Mouse (Mus musculus): ENCODE data around the gene Lypd4. TPM values are rescaled to one million over a fixed set of nuclear protein-coding genes. Genes with fewer than 3 reads are reported as not detected.
"Not testable (repeated sequence)": the region's sequence is repeated elsewhere in the genome, so short reads cannot be mapped to it uniquely, and the experiment has no call there.

Gene Lypd4
- polyA plus RNA-seq, 1 experiment from 2014 or later = not detected

DNA sequence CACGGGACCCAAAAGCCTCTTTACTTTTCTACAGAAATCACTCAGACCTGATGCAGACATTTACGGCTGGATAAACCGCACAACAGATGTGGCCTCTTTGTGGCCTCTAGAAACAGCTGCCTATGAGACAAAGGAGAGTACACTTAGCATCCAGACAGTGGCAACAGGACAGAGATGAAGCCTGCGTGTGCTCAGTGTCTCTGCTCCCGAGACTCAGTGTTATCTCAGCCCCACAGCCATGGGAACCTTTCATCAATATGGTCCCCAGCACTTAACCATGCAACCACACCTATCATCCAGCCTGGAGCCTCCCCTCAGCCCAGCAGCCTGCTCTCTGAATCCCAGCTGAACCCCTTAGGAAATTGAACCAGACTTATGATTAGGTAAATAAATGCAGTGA, 10.5 kb downstream of the Lypd4 start:
- 83% methylated on average over 5 of the region's 5 CpGs for WGBS
- H3K36me3 ChIP-seq (ENCODE audit: control insufficient read depth, insufficient read depth, low read length) = no peaks in the 10 kb centered on the region

DNA sequence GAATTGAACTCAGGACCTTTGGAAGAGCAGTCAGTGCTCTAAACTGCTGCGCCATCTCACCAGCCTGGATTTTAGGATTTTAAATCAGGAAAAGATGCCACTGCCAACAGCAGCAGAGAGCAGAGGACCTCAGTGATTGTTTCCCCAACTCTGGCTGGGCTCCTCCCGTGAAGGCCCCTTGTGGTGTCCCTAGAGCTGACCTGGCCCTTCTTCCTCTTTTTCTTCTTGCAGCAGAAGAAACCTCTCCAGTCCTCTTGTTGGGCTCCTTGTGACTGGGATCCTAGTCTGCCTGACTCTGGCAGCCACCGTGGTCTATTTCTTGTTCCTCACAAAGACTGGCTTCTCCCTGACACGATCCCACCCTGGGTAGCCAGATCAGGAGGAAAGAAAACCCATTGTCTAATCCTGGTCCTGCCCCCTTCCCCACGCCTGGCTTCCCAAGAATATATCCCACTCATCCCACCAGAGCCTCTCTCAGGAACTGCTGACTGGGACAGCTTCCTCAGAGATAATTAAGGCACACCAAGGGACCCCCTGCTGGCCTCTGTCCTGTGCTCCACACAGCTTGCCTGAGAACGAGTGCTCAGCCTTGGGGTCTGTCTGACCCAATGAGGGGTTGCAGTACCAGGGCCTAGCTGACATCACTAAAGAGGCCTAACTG, 13.2 kb downstream of the Lypd4 start:
- H3K4me1 ChIP-seq (replicated peaks; ENCODE audit: control insufficient read depth, insufficient read depth, low read length) = no peaks in the 10 kb centered on the region
- H3K27me3 ChIP-seq (ENCODE audit: control insufficient read depth, insufficient read depth, low read length) = no peaks in the 10 kb centered on the region
- H3K9me3 ChIP-seq (ENCODE audit: control insufficient read depth, low read length) = no peaks in the 10 kb centered on the region
- no peak overlapping the region for H3K27ac ChIP-seq (ENCODE audit: low read depth, low read length)
- 36% methylated on average over 6 of the region's 6 CpGs for WGBS
- DNase-seq (ENCODE audit: low spot score) = no peak
- no peak overlapping the region for H3K4me2 ChIP-seq (replicated peaks; ENCODE audit: low read depth, low read length)
- H3K36me3 ChIP-seq (ENCODE audit: control insufficient read depth, insufficient read depth, low read length) = no peaks in the 10 kb centered on the region
- no peak overlapping the region for H3K9ac ChIP-seq (ENCODE audit: low read depth, low read length)
- H3K4me3 ChIP-seq (ENCODE audit: low read depth, low read length) = no peak overlapping the region
- ATAC-seq (ENCODE audit: low FRiP score) = no peak

More for the DNA sequence above, 10.5 kb downstream of the Lypd4 start:
- no peak overlapping the region for H3K4me2 ChIP-seq (replicated peaks; ENCODE audit: low read depth, low read length)
- H3K4me1 ChIP-seq (replicated peaks; ENCODE audit: control insufficient read depth, insufficient read depth, low read length) = no peaks in the 10 kb centered on the region
- no peaks in the 10 kb centered on the region for H3K27me3 ChIP-seq (ENCODE audit: control insufficient read depth, insufficient read depth, low read length)
- no peak overlapping the region for H3K4me3 ChIP-seq (ENCODE audit: low read depth, low read length)
- H3K9ac ChIP-seq (ENCODE audit: low read depth, low read length) = no peak overlapping the region
- ATAC-seq (ENCODE audit: low FRiP score) = no peak
- DNase-seq (ENCODE audit: low spot score) = no peak
- no peak overlapping the region for H3K27ac ChIP-seq (ENCODE audit: low read depth, low read length)
- no peaks in the 10 kb centered on the region for H3K9me3 ChIP-seq (ENCODE audit: control insufficient read depth, low read length)

DNA sequence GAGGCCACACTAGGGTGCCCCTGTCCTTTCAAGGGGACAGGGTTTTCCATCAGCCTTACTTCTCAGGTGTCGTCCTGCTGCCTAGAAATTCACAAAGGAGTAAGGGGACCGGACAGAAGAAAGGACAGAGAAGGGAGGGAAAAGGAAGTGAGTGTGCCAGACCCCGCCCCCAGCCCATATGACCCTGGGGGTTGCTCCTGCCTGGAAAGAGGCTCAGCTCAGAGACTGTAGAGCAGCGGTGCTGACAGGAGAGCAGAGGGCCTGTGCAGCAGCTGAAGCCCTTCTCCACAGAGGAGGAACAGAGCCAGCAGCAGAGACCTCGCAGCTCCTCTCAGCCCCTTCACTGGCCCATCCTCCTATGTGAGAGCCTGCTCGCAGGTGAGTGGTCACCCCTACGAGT, 16.0 kb downstream of the Lypd4 start:
- H3K27ac ChIP-seq (ENCODE audit: low read depth, low read length) = no peak overlapping the region
- H3K36me3 ChIP-seq (ENCODE audit: control insufficient read depth, insufficient read depth, low read length) = no peaks in the 10 kb centered on the region
- no peak for DNase-seq (ENCODE audit: low spot score)
- no peak overlapping the region for H3K4me2 ChIP-seq (replicated peaks; ENCODE audit: low read depth, low read length)
- H3K4me3 ChIP-seq (ENCODE audit: low read depth, low read length) = no peak overlapping the region
- H3K27me3 ChIP-seq (ENCODE audit: control insufficient read depth, insufficient read depth, low read length) = no peaks in the 10 kb centered on the region
- H3K9me3 ChIP-seq (ENCODE audit: control insufficient read depth, low read length) = no peaks in the 10 kb centered on the region
- H3K9ac ChIP-seq (ENCODE audit: low read depth, low read length) = no peak overlapping the region
- H3K4me1 ChIP-seq (replicated peaks; ENCODE audit: control insufficient read depth, insufficient read depth, low read length) = no peaks in the 10 kb centered on the region
- no peak for ATAC-seq (ENCODE audit: low FRiP score)
- WGBS = 47% methylated on average over 7 of the region's 7 CpGs

DNA sequence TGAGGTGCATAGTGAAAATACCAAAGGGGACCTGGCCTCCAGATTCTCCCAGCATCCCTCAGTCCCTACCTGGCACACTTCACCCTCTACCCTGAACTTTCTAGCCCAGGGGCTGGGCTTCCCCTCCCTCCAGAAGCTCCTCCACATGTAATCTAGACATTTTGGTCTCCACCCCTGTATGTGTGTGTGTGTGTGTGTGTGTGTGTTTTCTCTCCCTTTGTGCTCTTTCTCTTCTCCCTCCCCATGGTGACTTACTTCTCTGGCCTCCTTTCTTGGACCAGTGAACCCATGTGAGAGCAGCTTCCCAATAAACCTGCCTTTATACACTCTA, 16.5 kb downstream of the Lypd4 start:
- no peak overlapping the region for H3K27ac ChIP-seq (ENCODE audit: low read depth, low read length)
- no peak for DNase-seq (ENCODE audit: low spot score)
- no peaks in the 10 kb centered on the region for H3K4me1 ChIP-seq (replicated peaks; ENCODE audit: control insufficient read depth, insufficient read depth, low read length)
- no peaks in the 10 kb centered on the region for H3K27me3 ChIP-seq (ENCODE audit: control insufficient read depth, insufficient read depth, low read length)
- H3K4me2 ChIP-seq (replicated peaks; ENCODE audit: low read depth, low read length) = no peak overlapping the region
- no peaks in the 10 kb centered on the region for H3K36me3 ChIP-seq (ENCODE audit: control insufficient read depth, insufficient read depth, low read length)
- H3K4me3 ChIP-seq (ENCODE audit: low read depth, low read length) = no peak overlapping the region
- no peaks in the 10 kb centered on the region for H3K9me3 ChIP-seq (ENCODE audit: control insufficient read depth, low read length)
- no peak for ATAC-seq (ENCODE audit: low FRiP score)
- H3K9ac ChIP-seq (ENCODE audit: low read depth, low read length) = no peak overlapping the region

DNA sequence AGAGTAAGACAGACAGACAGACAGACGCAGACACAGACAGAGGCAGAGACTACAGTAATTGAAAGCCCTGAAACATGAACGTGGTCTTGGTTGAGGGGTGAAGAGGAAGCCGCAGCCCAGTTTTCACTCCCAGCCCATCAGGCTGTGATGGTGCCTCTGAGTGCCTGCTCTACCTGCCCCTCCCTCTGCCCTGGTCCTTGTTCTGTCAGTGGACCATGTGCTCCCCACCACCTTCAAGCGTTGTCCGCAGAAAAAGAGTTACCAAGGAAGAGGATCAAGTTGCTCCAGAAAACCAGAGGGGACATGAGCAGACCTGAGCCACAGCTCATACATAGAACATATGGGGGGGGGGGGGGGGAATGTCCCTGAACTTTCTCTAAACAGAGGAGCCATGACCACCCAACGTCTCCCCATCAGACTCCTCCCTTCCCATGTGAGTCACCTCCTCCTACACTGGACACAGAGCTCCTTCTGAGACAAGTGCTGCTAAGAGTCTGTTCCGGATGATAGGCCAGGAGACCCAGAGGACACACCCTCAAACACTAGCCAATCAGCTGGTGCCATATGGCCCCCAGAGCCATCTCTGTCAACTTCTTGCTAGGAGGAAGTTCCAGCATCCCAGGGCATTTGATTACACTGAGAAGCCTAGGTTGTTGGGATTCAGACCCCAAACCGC, 17.0 kb downstream of the Lypd4 start:
- no peaks in the 10 kb centered on the region for H3K36me3 ChIP-seq (ENCODE audit: control insufficient read depth, insufficient read depth, low read length)
- DNase-seq (ENCODE audit: low spot score) (no peak), ATAC-seq (ENCODE audit: low FRiP score) (no peak)
- no peaks in the 10 kb centered on the region for H3K27me3 ChIP-seq (ENCODE audit: control insufficient read depth, insufficient read depth, low read length)
- no peak overlapping the region for H3K9ac ChIP-seq (ENCODE audit: low read depth, low read length)
- no peak overlapping the region for H3K4me2 ChIP-seq (replicated peaks; ENCODE audit: low read depth, low read length)
- H3K27ac ChIP-seq (ENCODE audit: low read depth, low read length) = no peak overlapping the region
- 82% methylated on average over 8 of the region's 8 CpGs for WGBS
- no peaks in the 10 kb centered on the region for H3K9me3 ChIP-seq (ENCODE audit: control insufficient read depth, low read length)
- H3K4me1 ChIP-seq (replicated peaks; ENCODE audit: control insufficient read depth, insufficient read depth, low read length) = no peaks in the 10 kb centered on the region
- H3K4me3 ChIP-seq (ENCODE audit: low read depth, low read length) = no peak overlapping the region

DNA sequence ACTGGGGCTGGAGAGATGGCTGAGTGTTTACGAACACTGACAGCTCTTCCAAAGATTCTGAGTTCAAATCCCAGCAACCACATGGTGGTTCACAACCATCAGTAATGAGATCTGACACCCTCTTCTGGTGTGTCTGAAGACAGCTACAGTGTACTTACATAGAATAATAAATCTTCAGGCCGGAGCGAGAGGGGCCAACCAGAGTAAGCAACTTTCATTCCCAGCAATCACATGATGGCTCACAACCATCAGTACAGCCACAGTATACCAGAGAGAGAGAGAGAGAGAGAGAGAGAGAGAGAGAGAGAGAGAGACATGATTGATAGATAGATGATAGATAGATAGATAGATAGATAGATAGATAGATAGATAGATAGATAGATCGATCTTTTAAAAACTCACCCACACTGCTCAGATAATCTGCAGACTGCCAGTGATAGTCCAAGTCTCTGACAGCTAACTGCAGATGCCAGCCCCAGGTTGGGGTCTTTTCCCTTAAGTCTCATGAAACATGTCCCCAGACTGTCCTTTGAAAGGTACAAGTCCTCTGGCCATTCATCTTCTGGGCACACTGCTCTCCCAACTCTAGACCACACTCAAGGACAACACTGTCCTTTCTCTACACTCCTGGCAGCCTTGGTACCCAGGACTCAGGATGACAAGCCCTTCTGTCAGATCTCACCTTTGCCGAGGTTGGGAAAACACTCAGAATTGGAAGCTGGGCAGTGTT, 18.0 kb downstream of the Lypd4 start:
- Histone ChIP-seq H3K27me3 (ENCODE audit: control insufficient read depth, insufficient read depth, low read length) (no peaks in the 10 kb centered on the region), H3K4me1 (replicated peaks; ENCODE audit: control insufficient read depth, insufficient read depth, low read length) (no peaks in the 10 kb centered on the region), H3K9ac (ENCODE audit: low read depth, low read length) (no peak overlapping the region), H3K27ac (ENCODE audit: low read depth, low read length) (no peak overlapping the region), H3K36me3 (ENCODE audit: control insufficient read depth, insufficient read depth, low read length) (no peaks in the 10 kb centered on the region), H3K4me3 (ENCODE audit: low read depth, low read length) (no peak overlapping the region), H3K9me3 (ENCODE audit: control insufficient read depth, low read length) (no peaks in the 10 kb centered on the region), H3K4me2 (replicated peaks; ENCODE audit: low read depth, low read length) (no peak overlapping the region)
- no peak for ATAC-seq (ENCODE audit: low FRiP score)
- no peak for DNase-seq (ENCODE audit: low spot score)
- 87% methylated on average over 5 of the region's 5 CpGs for WGBS

DNA sequence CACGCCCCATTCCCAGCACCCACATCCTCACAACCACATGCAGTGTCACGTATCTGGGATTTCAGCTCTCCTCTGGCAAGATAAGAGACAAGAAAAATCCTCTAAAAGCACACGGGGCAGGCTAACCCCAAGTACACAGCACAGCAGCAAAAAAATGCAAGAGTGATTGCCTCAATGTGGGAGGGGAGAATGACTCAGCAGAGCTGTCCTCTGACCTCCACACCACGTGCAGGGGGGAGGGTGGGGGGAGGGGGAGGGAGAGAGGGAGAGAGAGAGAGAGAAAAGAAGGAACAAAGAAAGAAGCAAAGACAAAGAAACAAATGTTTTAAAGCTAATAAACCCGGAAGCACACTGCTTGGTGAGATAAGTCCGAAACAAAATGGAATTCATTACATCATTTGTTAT, 18.8 kb downstream of the Lypd4 start:
- WGBS = 41% methylated on average over 6 of the region's 6 CpGs
- Histone ChIP-seq H3K9ac (ENCODE audit: low read depth, low read length) (no peak overlapping the region), H3K4me3 (ENCODE audit: low read depth, low read length) (no peak overlapping the region), H3K27me3 (ENCODE audit: control insufficient read depth, insufficient read depth, low read length) (no peaks in the 10 kb centered on the region), H3K4me2 (replicated peaks; ENCODE audit: low read depth, low read length) (no peak overlapping the region), H3K9me3 (ENCODE audit: control insufficient read depth, low read length) (no peaks in the 10 kb centered on the region), H3K4me1 (replicated peaks; ENCODE audit: control insufficient read depth, insufficient read depth, low read length) (no peaks in the 10 kb centered on the region), H3K36me3 (ENCODE audit: control insufficient read depth, insufficient read depth, low read length) (no peaks in the 10 kb centered on the region), H3K27ac (ENCODE audit: low read depth, low read length) (no peak overlapping the region)
- peak; percentile 25 for DNase-seq (ENCODE audit: low spot score)
- no peak for ATAC-seq (ENCODE audit: low FRiP score)

DNA sequence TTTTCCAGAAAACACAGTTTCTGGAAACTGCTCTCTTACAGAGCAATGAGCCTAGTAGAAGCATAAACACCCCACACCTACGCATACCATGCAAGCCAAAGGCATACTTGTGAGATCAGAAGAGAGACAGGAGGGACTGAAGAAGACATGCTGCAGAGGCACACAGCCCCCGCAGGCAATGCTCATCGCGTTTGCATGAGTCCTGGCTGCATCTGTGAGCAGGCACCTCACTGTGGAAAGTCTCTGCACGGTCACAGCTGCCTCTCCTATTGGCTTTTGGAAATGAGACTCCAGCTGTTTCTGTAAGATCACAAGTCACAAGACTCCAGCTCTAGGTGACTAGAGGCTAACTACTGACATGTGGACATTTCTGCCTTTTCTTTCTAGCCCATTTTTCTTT, 19.6 kb downstream of the Lypd4 start:
- Histone ChIP-seq H3K4me3 (ENCODE audit: low read depth, low read length) (no peak overlapping the region), H3K9me3 (ENCODE audit: control insufficient read depth, low read length) (no peaks in the 10 kb centered on the region), H3K4me2 (replicated peaks; ENCODE audit: low read depth, low read length) (no peak overlapping the region), H3K9ac (ENCODE audit: low read depth, low read length) (no peak overlapping the region), H3K4me1 (replicated peaks; ENCODE audit: control insufficient read depth, insufficient read depth, low read length) (no peaks in the 10 kb centered on the region), H3K27me3 (ENCODE audit: control insufficient read depth, insufficient read depth, low read length) (no peaks in the 10 kb centered on the region), H3K36me3 (ENCODE audit: control insufficient read depth, insufficient read depth, low read length) (no peaks in the 10 kb centered on the region), H3K27ac (ENCODE audit: low read depth, low read length) (no peak overlapping the region)
- DNase-seq (ENCODE audit: low spot score) (no peak), ATAC-seq (ENCODE audit: low FRiP score) (no peak)
- WGBS = 22% methylated on average over 5 of the region's 5 CpGs

DNA sequence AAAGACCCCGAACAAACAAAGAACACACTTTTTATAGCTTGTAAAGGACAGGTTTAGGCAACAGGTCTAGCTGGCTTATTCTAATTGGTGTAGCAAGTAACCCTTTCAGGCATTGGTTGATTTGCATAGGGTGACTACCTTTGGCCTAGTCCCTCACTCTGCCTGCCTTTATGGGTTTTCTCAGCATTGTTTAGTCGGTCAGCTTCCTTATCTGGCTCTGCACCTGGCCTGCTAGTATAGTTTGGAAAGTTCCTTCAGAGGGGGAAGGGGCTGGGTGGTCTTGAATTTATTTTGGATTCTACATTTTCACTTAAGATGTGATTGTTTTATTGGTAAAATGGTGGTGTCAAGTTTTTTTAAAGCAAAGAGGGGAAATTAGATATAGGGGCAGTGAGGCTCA, 23.2 kb downstream of the Lypd4 start:
- not testable (repeated sequence) for H3K4me3 ChIP-seq (ENCODE audit: low read depth, low read length); H3K27ac ChIP-seq (ENCODE audit: low read depth, low read length); H3K4me2 ChIP-seq (replicated peaks; ENCODE audit: low read depth, low read length); H3K9me3 ChIP-seq (ENCODE audit: control insufficient read depth, low read length); H3K4me1 ChIP-seq (replicated peaks; ENCODE audit: control insufficient read depth, insufficient read depth, low read length); ATAC-seq (ENCODE audit: low FRiP score); H3K27me3 ChIP-seq (ENCODE audit: control insufficient read depth, insufficient read depth, low read length); DNase-seq (ENCODE audit: low spot score); H3K36me3 ChIP-seq (ENCODE audit: control insufficient read depth, insufficient read depth, low read length); H3K9ac ChIP-seq (ENCODE audit: low read depth, low read length)
- 57% methylated on average over 2 of the region's 2 CpGs for whole genome bisulfite sequencing
